In the genomic region with DNA sequence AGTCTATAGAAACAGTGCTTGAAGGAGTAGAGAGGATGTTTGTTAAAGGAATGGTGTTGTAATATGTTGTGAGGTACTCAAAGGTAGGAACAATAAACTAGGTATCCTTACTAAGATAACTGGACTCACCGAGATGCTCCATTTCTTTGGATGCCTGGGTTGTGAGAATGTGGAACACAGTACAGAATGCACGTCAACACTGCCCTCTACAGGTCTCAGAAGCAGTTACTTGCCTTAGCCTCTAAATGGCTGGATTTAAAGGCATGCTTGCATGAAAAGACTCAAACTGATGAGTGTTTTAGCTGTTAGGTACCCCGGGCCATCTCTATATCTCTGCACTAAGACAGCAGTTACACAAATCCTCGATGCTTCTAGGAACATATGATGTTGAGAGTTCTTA, we compare ENCODE assay signal across 8 mouse cellular contexts.
DNase-seq lines count a peak whose midpoint lies in the region; ATAC-seq and TF ChIP-seq lines count a peak whose summit lies in the region.

No protein-coding gene starts in this region.

- no peaks in the 10 kb centered on the region for H3K27me3 ChIP-seq in CH12.LX (replicated peaks)
- H3K27me3 ChIP-seq in heart, embryonic 14.5 days (ENCODE audit: control insufficient read depth, insufficient read depth, low read length) = no peaks in the 10 kb centered on the region

- peak; percentile 76 for DNase-seq in CH12.LX (ENCODE audit: extremely low read depth)
- peak; percentile 35 to 45 for DNase-seq in adrenal gland, adult 18-20 months (ENCODE audit: low spot score in 2 of 2)
- DNase-seq in embryo, embryonic 10.5 days (ENCODE audit: low spot score) = peak; percentile 90
- peak; percentile 73 to 80 for DNase-seq in kidney, postnatal 36 days
- peak; percentile 22 for DNase-seq in lung, adult 2 months
- peak; percentile 25 for DNase-seq in ovary, postnatal 36 days (ENCODE audit: low spot score)

- TF ChIP-seq CTCF in CH12.LX (conservative IDR thresholded peaks at IDR 0.05 in 1 of 2, IDR thresholded peaks at IDR 0.05 in 1 of 2; ENCODE audit: low read depth in 2 of 2, low read length in 2 of 2) = peak; percentile 76 to 86
- peak; percentile 39 for TF ChIP-seq CTCF in lung, adult 2 months (IDR thresholded peaks at IDR 0.05; ENCODE audit: insufficient read depth, low read length)

- in situ Hi-C loops in CH12.LX (cut with MboI; ENCODE audit: low pct_ligation_motif_present, low pct_unique_long_range_greater_than_20kb, low sequenced_read_pairs) = loop anchor here (25.0 kb wide), 1 partner anchor 480 kb away; no protein-coding TSS in a partner anchor

- no peak for TF ChIP-seq EP300 in CH12.LX (IDR thresholded peaks at IDR 0.05; ENCODE audit: low read length)

- peaks cover 5 to 59% of the 10 kb centered on the region in 2 experiments for H3K36me3 ChIP-seq in CH12.LX (replicated peaks in 1 of 2; ENCODE audit: control insufficient read depth in 1 of 2, insufficient read depth in 1 of 2, low read length in 1 of 2)
- no peaks in the 10 kb centered on the region for H3K36me3 ChIP-seq in heart, embryonic 14.5 days (ENCODE audit: control insufficient read depth, insufficient read depth, low read length)

- dilution Hi-C loops in CH12.LX (cut with MboI; ENCODE audit: extremely low pct_ligation_motif_present, extremely low pct_unique_long_range_greater_than_20kb, low sequenced_read_pairs) = no loop called here

- WGBS in heart, embryonic 14.5 days = 7% methylated on average over 4 of the region's 4 CpGs
- 11% methylated on average over 4 of the region's 4 CpGs for WGBS in lung, adult 2 months

- TF ChIP-seq RAD21 in CH12.LX (IDR thresholded peaks at IDR 0.05; ENCODE audit: low read depth, low read length) = peak; percentile 92

- peaks cover 3 to 81% of the 10 kb centered on the region in 2 experiments; a peak in 3 of 4 replicates for H3K4me1 ChIP-seq in CH12.LX (ENCODE audit: control insufficient read depth in 1 of 2, insufficient read depth in 2 of 2)
- H3K4me1 ChIP-seq in heart, embryonic 14.5 days (ENCODE audit: control insufficient read depth in 2 of 2, insufficient read depth in 2 of 2, low read length in 2 of 2) = no peaks in the 10 kb centered on the region
- no peaks in the 10 kb centered on the region for H3K4me1 ChIP-seq in lung, adult 2 months (ENCODE audit: control insufficient read depth, insufficient read depth, low read length)

- H3K9me3 ChIP-seq in CH12.LX (replicated peaks; ENCODE audit: low read length) = no peaks in the 10 kb centered on the region
- no peaks in the 10 kb centered on the region for H3K9me3 ChIP-seq in heart, embryonic 14.5 days (ENCODE audit: control insufficient read depth, low read length)

- TF ChIP-seq POLR2A in CH12.LX (IDR thresholded peaks at IDR 0.05; ENCODE audit: low read depth, low read length) = no peak
- no peak for TF ChIP-seq POLR2A in lung, adult 2 months (IDR thresholded peaks at IDR 0.05; ENCODE audit: borderline replicate concordance, extremely low read depth, low read depth, low read length)

- no peak overlapping the region for H3K27ac ChIP-seq in CH12.LX (ENCODE audit: insufficient read depth, low read depth)
- H3K27ac ChIP-seq in heart, embryonic 14.5 days (replicated peaks in 1 of 2; ENCODE audit: control insufficient read depth in 1 of 2, insufficient read depth in 1 of 2, low read depth in 2 of 2, low read length in 2 of 2) = no peak overlapping the region

- ATAC-seq in heart, embryonic 14.5 days (ENCODE audit: insufficient number of reproducible peaks, insufficient read depth, low FRiP score, low read depth) = 0 out of 2 replicates have a peak, but pooled peaks have one; percentile 17
- ATAC-seq in activated CD4-positive, CD25-positive, alpha-beta regulatory T cell, adult 4 months = no peak

- H3K9ac ChIP-seq in CH12.LX (ENCODE audit: insufficient read depth, low read depth) = no peak overlapping the region
- no peak overlapping the region for H3K9ac ChIP-seq in heart, embryonic 14.5 days (ENCODE audit: low read length)

- H3K79me2 ChIP-seq in CH12.LX (replicated peaks; ENCODE audit: control insufficient read depth, extremely low read depth, insufficient read depth, poor library complexity, severe bottlenecking) = no peaks in the 10 kb centered on the region; the same call in 1 of the 2 replicates

- no peak overlapping the region for H3K4me2 ChIP-seq in CH12.LX (ENCODE audit: insufficient read depth, low read depth, poor library complexity, severe bottlenecking)
- H3K4me2 ChIP-seq in heart, embryonic 14.5 days (ENCODE audit: low read length) = no peak overlapping the region

- H3K4me3 ChIP-seq in CH12.LX (replicated peaks in 1 of 3; ENCODE audit: low read depth in 2 of 3, low read length in 2 of 3, poor library complexity in 1 of 3) = no peak overlapping the region
- no peak overlapping the region for H3K4me3 ChIP-seq in heart, embryonic 14.5 days (ENCODE audit: control insufficient read depth in 1 of 2, insufficient read depth in 1 of 2, low read depth in 1 of 2, low read length in 2 of 2)
- no peak overlapping the region for H3K4me3 ChIP-seq in lung, adult 2 months (replicated peaks; ENCODE audit: extremely low read depth, low read depth, low read length)

TF ChIP-seq in CH12.LX, 34 proteins besides CTCF, POLR2A, EP300 and RAD21:
- TF ChIP-seq HCFC1 (IDR thresholded peaks at IDR 0.05; ENCODE audit: low read depth, low read length) (no peak), NRF1 (IDR thresholded peaks at IDR 0.05; ENCODE audit: low read depth, low read length) (no peak), ZC3H11A (IDR thresholded peaks at IDR 0.05; ENCODE audit: low read depth, low read length) (peak; percentile 48; the same call in 1 of the 2 replicates), SMC3 (IDR thresholded peaks at IDR 0.05; ENCODE audit: low read depth, low read length) (peak; percentile 78)

Comparison
In these comparisons a context has a peak if more than half of its experiments do, and no peak if none do; other contexts are left out.
1. DNase-seq: peak in every context shown above with its lines; median percentile 90 in embryo, embryonic 10.5 days; 76 in kidney, postnatal 36 days; 76 in CH12.LX; 40 in adrenal gland, adult 18-20 months; 25 in ovary, postnatal 36 days; 22 in lung, adult 2 months.